Mouse (Mus musculus): Measurements from ENCODE around the gene Nisch.

Gene Nisch

GRCm38 (mm10) chr14:31189348-31189747, 27.4 kb downstream of the Nisch start:
- no peak for DNase-seq

- no peak for DNase-seq
Measured at GRCm38 (mm10) chr14:31188771-31189181, 28.0 kb downstream of the Nisch start.

DNA sequence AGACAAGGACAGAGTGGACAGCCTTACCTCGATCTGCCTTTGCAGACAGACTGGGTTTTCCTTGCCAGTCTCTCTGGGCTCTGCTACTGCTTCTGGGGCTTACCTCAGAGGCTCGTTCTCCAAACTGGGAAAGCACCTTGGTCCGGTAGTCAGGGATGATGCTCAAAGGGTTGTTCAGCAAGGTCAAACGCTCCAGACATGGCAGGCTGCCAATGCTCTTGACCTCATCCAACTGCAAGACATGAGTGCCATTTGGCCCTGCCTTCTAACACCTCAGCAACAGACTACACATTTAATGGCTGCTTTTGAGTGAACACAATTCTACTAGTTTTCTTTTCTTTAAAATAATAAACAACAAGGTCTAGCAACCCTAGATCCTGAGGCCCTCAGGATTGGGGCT, 30.1 kb downstream of the Nisch start:
- no peak for DNase-seq

GRCm38 (mm10) chr14:31184195-31184594, 32.6 kb downstream of the Nisch start:
- no peak for DNase-seq

DNA sequence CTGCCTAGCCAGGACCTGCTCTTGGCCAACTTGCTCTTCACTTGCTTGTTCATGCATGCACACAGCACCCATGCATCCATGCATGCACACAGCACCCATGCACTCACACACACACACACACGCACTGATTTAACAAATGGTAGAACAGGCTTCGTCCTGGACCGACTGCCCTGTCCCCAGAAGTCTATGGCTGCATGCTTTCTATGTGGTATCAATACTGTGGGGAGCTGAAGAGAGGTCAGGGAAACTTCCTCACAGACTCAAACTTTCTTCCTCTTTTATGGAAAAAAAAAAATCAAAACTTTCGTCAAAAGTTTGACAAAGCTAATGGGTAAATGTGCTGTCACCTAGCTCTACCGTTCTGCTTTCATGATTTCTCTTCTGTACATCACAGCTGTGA, 33.2 kb downstream of the Nisch start:
- DNase-seq = no peak

GRCm38 (mm10) chr14:31182786-31183290, 33.9 kb downstream of the Nisch start:
- no peak for DNase-seq

- DNase-seq = no peak
Measured at GRCm38 (mm10) chr14:31181512-31181911, 35.2 kb downstream of the Nisch start.

DNA sequence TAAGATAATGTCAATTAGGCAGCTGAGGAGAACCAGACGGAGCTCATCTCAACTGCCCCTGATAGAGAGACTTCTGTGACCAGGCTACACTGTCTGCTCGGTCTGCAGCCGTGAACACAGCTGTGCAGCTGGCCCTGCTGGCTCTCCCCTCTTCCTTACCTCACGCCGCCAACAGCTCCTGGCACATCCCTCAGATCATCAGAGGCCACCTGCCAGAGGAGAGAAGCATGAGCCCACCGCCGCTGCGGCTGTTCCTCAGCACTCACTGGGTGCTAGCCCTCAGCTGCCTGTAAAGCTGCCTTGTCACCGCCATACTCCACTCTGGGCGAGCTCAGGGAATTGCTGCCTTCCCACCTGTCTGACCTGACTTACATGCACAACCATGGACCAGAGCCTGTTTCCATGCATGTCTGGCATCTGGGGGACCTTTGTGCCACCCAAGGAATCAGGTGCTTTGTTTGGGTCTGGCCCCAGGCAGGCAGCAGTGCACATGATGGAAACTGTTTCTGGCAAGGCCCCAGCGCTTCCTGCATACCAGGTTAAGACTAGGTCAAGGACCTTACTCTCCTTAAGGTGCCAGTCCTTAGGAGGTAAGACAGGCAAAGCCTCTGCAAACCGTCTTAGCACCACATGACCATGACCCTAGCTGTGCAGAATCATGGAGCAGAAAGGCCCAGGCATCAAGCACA, 36.9 kb downstream of the Nisch start:
- DNase-seq = no peak

GRCm38 (mm10) chr14:31177715-31178114, 39.0 kb downstream of the Nisch start:
- DNase-seq = no peak

DNA sequence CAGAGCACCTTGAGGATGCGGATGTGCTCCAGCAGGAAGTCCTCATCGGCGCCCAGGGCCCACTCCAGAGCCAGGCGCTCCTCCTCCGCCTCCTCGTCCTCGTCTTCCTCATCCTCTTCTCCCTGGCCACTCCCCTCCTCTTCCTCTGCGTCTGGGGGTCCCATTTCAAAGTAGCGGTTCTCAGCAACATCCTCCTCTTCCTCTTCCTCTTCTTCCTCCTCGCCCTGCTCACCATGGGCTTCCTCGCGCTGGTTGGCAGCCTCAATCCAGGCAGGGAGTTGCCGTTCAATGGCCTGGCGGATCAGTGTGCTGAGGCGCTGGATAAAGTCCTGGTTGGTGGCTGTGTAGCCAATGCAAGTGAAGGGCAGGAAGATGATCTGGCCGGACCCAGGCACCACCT, 39.5 kb downstream of the Nisch start:
- no peak for DNase-seq

- no peak for DNase-seq
Measured at GRCm38 (mm10) chr14:31173537-31173936, 43.2 kb downstream of the Nisch start.

- peak; percentile 74 for DNase-seq
Measured at GRCm38 (mm10) chr14:31172781-31173455, 43.8 kb downstream of the Nisch start.

GRCm38 (mm10) chr14:31171821-31172220, 44.9 kb downstream of the Nisch start:
- no peak for DNase-seq

DNA sequence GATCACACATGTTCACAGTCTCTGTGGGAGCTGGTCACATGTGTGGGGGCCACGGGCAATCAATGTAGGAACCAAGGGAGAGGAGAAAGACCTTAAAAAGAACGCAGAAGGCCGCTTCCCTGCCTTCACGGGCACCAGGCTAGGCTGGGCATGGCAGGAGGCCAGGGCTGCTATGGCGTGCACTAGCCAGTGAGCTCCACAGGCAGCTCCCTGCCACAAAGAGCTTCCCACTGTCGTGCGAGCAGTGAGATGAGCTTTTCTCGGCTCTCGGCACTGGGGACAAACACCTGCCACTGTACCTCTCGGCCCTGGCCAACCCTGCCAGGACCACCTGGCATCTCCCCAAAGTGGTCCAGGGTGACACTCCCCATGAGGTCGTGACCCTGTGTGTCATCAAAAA, 45.4 kb downstream of the Nisch start:
- peak; percentile 76 for DNase-seq

- DNase-seq = no peak
Measured at GRCm38 (mm10) chr14:31170963-31171362, 45.8 kb downstream of the Nisch start.

DNA sequence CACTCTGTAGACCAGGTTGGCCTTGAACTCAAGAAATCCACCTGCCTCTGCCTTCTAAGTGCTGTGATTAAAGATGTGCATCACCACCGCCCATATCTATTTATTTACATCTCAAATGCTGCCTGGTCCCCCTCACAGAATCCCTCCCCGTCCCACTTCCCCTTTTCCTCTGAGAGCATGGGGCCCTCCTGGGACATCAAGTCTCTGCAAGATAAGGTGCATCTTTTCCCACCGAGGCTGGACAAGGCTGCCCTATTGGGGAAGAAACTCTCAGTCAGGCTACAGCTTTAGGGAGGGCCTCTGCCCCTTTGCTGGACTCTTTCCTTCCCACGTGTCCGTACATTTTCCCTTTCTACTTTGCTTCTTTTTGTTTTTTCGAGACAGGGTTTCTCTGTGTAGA, 47.2 kb downstream of the Nisch start:
- DNase-seq = no peak

DNA sequence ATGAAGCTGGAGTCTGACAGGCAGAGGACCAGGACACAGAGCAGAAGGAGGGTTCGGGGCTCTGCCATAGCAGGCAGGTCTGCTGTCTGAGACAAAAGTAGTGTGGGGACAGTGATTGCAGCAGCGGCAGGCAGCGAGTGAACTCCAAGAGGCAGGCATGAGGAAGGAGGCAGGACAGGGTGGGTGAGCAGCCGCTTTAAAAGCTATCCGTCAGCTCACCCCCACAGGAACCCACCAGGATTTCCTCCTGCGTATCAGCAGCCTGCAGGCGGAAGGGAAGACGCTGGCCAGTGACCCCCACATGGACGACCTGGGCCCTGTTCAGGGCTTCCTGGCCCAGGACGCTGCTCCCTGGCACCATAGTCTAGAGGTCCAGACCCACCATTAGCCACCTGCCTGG, 48.3 kb downstream of the Nisch start, which contains the start of gene Stab1:
Stab1 (minus strand) TSS at position 217 of the 400 bp plus-strand sequence.
- DNase-seq = no peak

GRCm38 (mm10) chr14:31166827-31167226, 49.9 kb downstream of the Nisch start:
- peak; percentile 48 for DNase-seq

GRCm38 (mm10) chr14:31165991-31166630, 50.6 kb downstream of the Nisch start:
- peak; percentile 48 for DNase-seq

DNA sequence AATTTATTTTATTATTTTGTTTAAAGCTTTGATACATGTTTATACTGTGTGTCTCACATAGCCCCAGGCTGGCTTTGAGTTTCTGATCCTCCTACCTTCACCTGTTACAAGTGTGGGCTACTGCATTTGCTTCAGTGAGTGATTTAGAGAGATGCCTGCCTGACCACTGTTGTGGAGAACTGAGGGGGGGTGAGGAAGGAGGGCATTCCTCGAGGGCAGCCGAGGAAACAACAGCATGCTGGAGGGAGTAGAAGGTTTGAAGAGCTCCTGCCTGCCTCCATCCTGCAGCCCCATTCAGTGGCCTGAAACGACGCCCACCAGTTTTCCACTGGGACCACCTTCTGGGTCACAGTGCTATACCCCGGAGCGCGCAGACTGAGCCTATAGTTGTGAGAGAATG, 51.3 kb downstream of the Nisch start:
- no peak for DNase-seq

DNA sequence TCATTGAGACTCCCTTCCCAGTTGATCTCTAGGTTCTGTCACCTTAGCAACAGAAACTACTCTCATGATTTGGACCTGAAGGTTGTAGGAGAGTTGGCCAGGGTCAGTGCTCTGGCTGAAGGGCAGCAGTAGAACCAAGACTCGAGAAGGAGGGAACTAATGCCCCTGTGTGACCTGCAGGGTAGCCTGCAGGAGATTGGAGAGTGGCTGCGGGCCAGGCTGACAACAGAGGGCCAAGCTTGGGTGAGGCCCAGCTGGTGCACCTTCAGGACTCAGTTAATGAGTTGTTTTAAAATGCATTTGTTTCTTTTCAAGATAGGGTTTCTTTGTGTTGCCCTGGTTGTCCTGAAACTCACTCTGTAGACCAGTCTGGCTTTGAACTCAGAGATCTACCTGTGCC, 51.7 kb downstream of the Nisch start:
- peak; percentile 58 for DNase-seq

GRCm38 (mm10) chr14:31164067-31164466, 52.7 kb downstream of the Nisch start:
- peak; percentile 87 for DNase-seq

- DNase-seq = peak; percentile 46
Measured at GRCm38 (mm10) chr14:31161638-31162037, 55.1 kb downstream of the Nisch start.

DNA sequence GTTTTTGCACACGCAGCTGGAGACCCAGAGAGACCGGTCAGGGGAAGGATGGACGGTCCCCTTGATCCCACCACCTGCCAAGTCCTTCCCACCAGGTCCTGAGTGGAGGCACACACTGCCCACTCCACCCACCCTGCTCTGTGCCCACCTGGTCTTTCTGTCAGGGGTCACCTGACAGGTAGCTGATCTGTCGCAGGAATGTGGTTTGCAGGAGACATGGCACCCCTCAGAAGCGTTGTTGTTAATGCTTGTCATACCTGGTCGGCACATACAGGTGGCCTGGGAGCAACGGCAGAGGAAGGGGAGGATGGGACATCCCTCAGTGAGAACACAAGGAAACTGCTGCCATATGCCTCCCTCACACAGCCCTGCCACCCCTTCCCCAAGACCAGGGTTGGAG, 55.6 kb downstream of the Nisch start:
- no peak for DNase-seq

Data from cerebellum, adult 9-10 months (tissue).